Mouse (Mus musculus) naive thymus-derived CD4-positive, alpha-beta T cell, adult 5 months (primary cell): ENCODE measurements around the gene Morf4l2. TPM values are rescaled to one million over a fixed set of nuclear protein-coding genes. Genes with fewer than 3 reads are reported as not detected.

Experiments
- polyA plus RNA-seq: library from polyadenylated mRNA; unstranded; fragments of 100-300 nt; shearing (Covaris generic); gene quantifications from one replicate; pipeline ENCODE4 v1.2.1, GENCODE M21; 2017

Gene Morf4l2
- 293 TPM for polyA plus RNA-seq

GRCm38 (mm10) chrX:136743459-136743858, at the start of gene Morf4l2:
Morf4l2 (minus strand) TSS chrX:136743690.

GRCm38 (mm10) chrX:136780041-136780440, 36.6 kb upstream of the Morf4l2 start, which contains the start of gene Glra4:
Glra4 (minus strand) TSS chrX:136780141.

GRCm38 (mm10) chrX:136707446-136708167, 35.9 kb downstream of the Morf4l2 start, which contains the start of gene Tceal1:
Tceal1 (plus strand) TSS chrX:136707982.

Other genes starting within 250 kb of the Morf4l2 start
- not detected for gene Kir3dl1, start 225.7 kb downstream of the Morf4l2 start, polyA plus RNA-seq
- gene Kir3dl2, start 199.6 kb downstream of the Morf4l2 start, polyA plus RNA-seq, result not detected
- 2.0 TPM for gene Tceal3, start 152.8 kb downstream of the Morf4l2 start, polyA plus RNA-seq
- gene Tceal1, start 35.7 kb downstream of the Morf4l2 start, polyA plus RNA-seq, result 0.57 TPM
- not detected for gene Glra4, start 36.5 kb upstream of the Morf4l2 start, polyA plus RNA-seq
- 2.6 TPM for gene Plp1, start 79.0 kb upstream of the Morf4l2 start, polyA plus RNA-seq
- gene Rab9b, start 125.1 kb upstream of the Morf4l2 start, polyA plus RNA-seq, result not detected
- not detected for gene H2bfm, start 183.6 kb upstream of the Morf4l2 start, polyA plus RNA-seq
- 20.3 TPM for gene Tmsb15b2, start 231.8 kb upstream of the Morf4l2 start, polyA plus RNA-seq
- 1.9 TPM for gene Tmsb15l, start 233.2 kb upstream of the Morf4l2 start, polyA plus RNA-seq
- 18.2 TPM for gene Tmsb15b1, start 233.2 kb upstream of the Morf4l2 start, polyA plus RNA-seq
- 2.7 TPM for gene Zcchc18, start 249.5 kb upstream of the Morf4l2 start, polyA plus RNA-seq